Mouse (Mus musculus) embryonic fibroblast, embryonic 13.5 days (primary cell): Measurements from ENCODE around the gene Grin1.

ENCODE experiments used
- CTCF ChIP-seq: IDR thresholded peaks from 2 replicates; pipeline ENCODE4 v1.5.1; 2011; ENCODE audit warnings: mild to moderate bottlenecking, control low read depth, low read length, moderate library complexity, borderline replicate concordance; ENCODE audit not compliant: insufficient read depth
- POLR2A ChIP-seq: IDR thresholded peaks from 2 replicates; pipeline ENCODE4 v1.6.1; 2011; ENCODE audit warnings: low read depth, mild to moderate bottlenecking, control low read depth, low read length, moderate library complexity

GRCm38 (mm10) chr2:25326036-25326435, 7.0 kb upstream of the Grin1 start:
- TF ChIP-seq CTCF, result no peak
- TF ChIP-seq POLR2A, result no peak
